Mouse (Mus musculus) heart, postnatal 14 days (tissue): ENCODE data around the gene Uncx. TPM values are rescaled to one million over a fixed set of nuclear protein-coding genes. Genes with fewer than 3 reads are reported as not detected.

Experiments
- DNase-seq, 2 experiments: peaks; one replicate each; pipeline ENCODE4 v3.0.0; 2021 to 2022
- intact Hi-C: fragments of 180-260 bp; cut with DNase I; formaldehyde crosslinking; loops from one replicate; pipeline ENCODE4 v1.15.1; 2025
- total RNA-seq, 2 experiments: library from RNA; stranded (reverse); gene quantifications; 2 replicates each; pipeline ENCODE4 v1.2.3; 2021

Gene Uncx
- total RNA-seq, 2 experiments from 2014 or later = not detected

- intact Hi-C loops = no loop called here
- DNase-seq = no peak
Observed at GRCm38 (mm10) chr5:139593746-139594145, 50.5 kb downstream of the Uncx start.

- intact Hi-C loops = no loop called here
- no peak for DNase-seq
Observed at GRCm38 (mm10) chr5:139595001-139595400, 51.7 kb downstream of the Uncx start.

Other genes starting within 250 kb of the Uncx start
- 1 to 10 TPM; 1.5 to 1.6 TPM for gene Adap1, start 217.9 kb upstream of the Uncx start, total RNA-seq
- 10 to 100 TPM; 78.6 to 85.9 TPM for gene Cox19, start 192.1 kb upstream of the Uncx start, total RNA-seq
- not detected for gene Cyp2w1, start 190.9 kb upstream of the Uncx start, total RNA-seq
- 10 to 100 TPM; 41.8 to 46.5 TPM for gene Gpr146, start 165.8 kb upstream of the Uncx start, total RNA-seq
- under 1 TPM; 0.74 to 0.80 TPM for gene C130050O18Rik, start 138.2 kb upstream of the Uncx start, total RNA-seq
- gene Gper1, start 120.3 kb upstream of the Uncx start, total RNA-seq = 1 to 10 TPM; 2.7 TPM
- 1 to 10 TPM; 4.7 to 5.3 TPM for gene 3110082I17Rik, start 83.0 kb upstream of the Uncx start, total RNA-seq
- 10 to 100 TPM; 16.4 to 16.5 TPM for gene Zfand2a, start 58.9 kb upstream of the Uncx start, total RNA-seq
- 1 to 10 TPM; 3.7 to 4.1 TPM for gene Micall2, start 192.8 kb downstream of the Uncx start, total RNA-seq
- gene Ints1, start 232.2 kb downstream of the Uncx start, total RNA-seq = 10 to 100 TPM; 41.8 to 43.8 TPM
- gene Mafk, start 248.0 kb downstream of the Uncx start, total RNA-seq = 10 to 100 TPM; 23.4 to 26.9 TPM